Mouse (Mus musculus) CH12.LX (cell line): ENCODE data around the gene Atg101. TPM values are rescaled to one million over a fixed set of nuclear protein-coding genes. Genes with fewer than 3 reads are reported as not detected.

ENCODE experiments used
- DNase-seq: peaks from one replicate; pipeline ENCODE4 v3.0.0-alpha.2; 2013; ENCODE audit errors: extremely low read depth
- H3K27ac ChIP-seq: 2 replicates; pipeline ENCODE4 v1.5.1; 2012; ENCODE audit warnings: low read depth, mild to moderate bottlenecking, control low read depth, moderate library complexity; ENCODE audit not compliant: insufficient read depth
- H3K27me3 ChIP-seq: replicated peaks from 2 replicates; pipeline ENCODE3; 2012; ENCODE audit warnings: inconsistent platforms
- H3K36me3 ChIP-seq, 2 experiments: replicated peaks in 1 of 2; 2 replicates each; pipeline versions ENCODE3 to v1.6.1; 2012; ENCODE audit warnings: inconsistent platforms in 1 of 2, low read length in 1 of 2, mild to moderate bottlenecking in 1 of 2, mixed read lengths in 1 of 2, moderate library complexity in 1 of 2; ENCODE audit not compliant: control insufficient read depth in 1 of 2, insufficient read depth in 1 of 2
- H3K4me1 ChIP-seq, 2 experiments: 2 replicates each; pipeline ENCODE4 v1.6.1; 2012; ENCODE audit warnings: inconsistent platforms in 1 of 2, moderate library complexity in 1 of 2; ENCODE audit not compliant: insufficient read depth in 2 of 2, control insufficient read depth in 1 of 2
- H3K4me2 ChIP-seq: 2 replicates; pipeline ENCODE4 v1.6.1; 2012; ENCODE audit warnings: low read depth, mild to moderate bottlenecking, control low read depth; ENCODE audit not compliant: poor library complexity, insufficient read depth, severe bottlenecking
- H3K4me3 ChIP-seq, 3 experiments: fragments of 150-350 bp in 1 of 3; sonication (generic) in 1 of 3; replicated peaks in 1 of 3; 2 replicates each; pipeline versions ENCODE3 to v1.5.1; 2011 to 2012; ENCODE audit warnings: low read depth in 2 of 3, low read length in 2 of 3, mild to moderate bottlenecking in 2 of 3, moderate library complexity in 2 of 3, control low read depth in 1 of 3, improper control_type of control experiment in 1 of 3, inconsistent platforms in 1 of 3, mixed read lengths in 1 of 3; ENCODE audit not compliant: poor library complexity in 1 of 3
- H3K79me2 ChIP-seq: replicated peaks from 2 replicates; pipeline ENCODE4 v1.6.1; 2012; ENCODE audit warnings: mild to moderate bottlenecking, moderate library complexity; ENCODE audit not compliant: control insufficient read depth, poor library complexity, insufficient read depth, severe bottlenecking; ENCODE audit errors: extremely low read depth
- H3K9ac ChIP-seq: 2 replicates; pipeline ENCODE4 v1.6.1; 2012; ENCODE audit warnings: low read depth, mild to moderate bottlenecking, control low read depth, moderate library complexity; ENCODE audit not compliant: insufficient read depth
- H3K9me3 ChIP-seq: replicated peaks from 2 replicates; pipeline ENCODE3; 2012; ENCODE audit warnings: low read length, inconsistent platforms, mixed read lengths
- BHLHE40 ChIP-seq: IDR thresholded peaks from 2 replicates; pipeline ENCODE4 v1.6.1; 2011; ENCODE audit warnings: mild to moderate bottlenecking, low read depth, low read length, improper control_type of control experiment
- CHD1 ChIP-seq: IDR thresholded peaks from 2 replicates; pipeline ENCODE4 v1.6.1; 2012; ENCODE audit warnings: low read depth, low read length, improper control_type of control experiment, inconsistent platforms
- CHD2 ChIP-seq: IDR thresholded peaks from 2 replicates; pipeline ENCODE4 v1.6.1; 2011; ENCODE audit warnings: low read length, improper control_type of control experiment
- CTCF ChIP-seq, 2 experiments: IDR thresholded peaks in 1 of 2; conservative IDR thresholded peaks in 1 of 2; 2 replicates each; pipeline ENCODE4 v1.5.1; 2011 to 2012; ENCODE audit warnings: low read depth in 2 of 2, low read length in 2 of 2, improper control_type of control experiment in 1 of 2, inconsistent platforms in 1 of 2, mild to moderate bottlenecking in 1 of 2, moderate library complexity in 1 of 2
- E2F4 ChIP-seq: IDR thresholded peaks from 2 replicates; pipeline ENCODE4 v1.6.1; 2011; ENCODE audit warnings: low read depth, low read length, improper control_type of control experiment; ENCODE audit not compliant: insufficient replicate concordance
- ELF1 ChIP-seq: IDR thresholded peaks from 2 replicates; pipeline ENCODE4 v1.6.1; 2014; ENCODE audit warnings: low read depth, mild to moderate bottlenecking, inconsistent platforms, low read length, improper control_type of control experiment
- GABPA ChIP-seq: IDR thresholded peaks from 2 replicates; pipeline ENCODE4 v1.6.1; 2012; ENCODE audit warnings: low read depth, low read length, improper control_type of control experiment, inconsistent platforms; ENCODE audit not compliant: insufficient replicate concordance
- HCFC1 ChIP-seq: IDR thresholded peaks from 2 replicates; pipeline ENCODE4 v1.6.1; 2012; ENCODE audit warnings: low read depth, mild to moderate bottlenecking, inconsistent platforms, low read length, improper control_type of control experiment
- IRF4 ChIP-seq: IDR thresholded peaks from 2 replicates; pipeline ENCODE4 v1.6.1; 2014; ENCODE audit warnings: low read depth, mild to moderate bottlenecking, inconsistent platforms, low read length, improper control_type of control experiment
- JUN ChIP-seq: IDR thresholded peaks from 2 replicates; pipeline ENCODE4 v1.6.1; 2011; ENCODE audit warnings: low read depth, mild to moderate bottlenecking, low read length, improper control_type of control experiment, moderate library complexity; ENCODE audit not compliant: insufficient read depth
- JUND ChIP-seq: conservative IDR thresholded peaks from 2 replicates; pipeline ENCODE4 v1.6.1; 2011; ENCODE audit warnings: low read depth, low read length, improper control_type of control experiment
- KAT2A ChIP-seq: IDR thresholded peaks from 2 replicates; pipeline ENCODE4 v1.6.1; 2012; ENCODE audit warnings: low read length, improper control_type of control experiment, inconsistent platforms; ENCODE audit not compliant: insufficient replicate concordance
- MAZ ChIP-seq: IDR thresholded peaks from 2 replicates; pipeline ENCODE4 v1.6.1; 2012; ENCODE audit warnings: low read depth, mild to moderate bottlenecking, inconsistent platforms, low read length, improper control_type of control experiment, moderate library complexity
- MEF2A ChIP-seq: IDR thresholded peaks from 2 replicates; pipeline ENCODE4 v1.6.1; 2014; ENCODE audit warnings: low read depth, mild to moderate bottlenecking, inconsistent platforms, low read length, improper control_type of control experiment, borderline replicate concordance
- MYC ChIP-seq: IDR thresholded peaks from 2 replicates; pipeline ENCODE4 v1.6.1; 2011; ENCODE audit warnings: low read depth, mild to moderate bottlenecking, improper control_type of control experiment, low read length
- NRF1 ChIP-seq: IDR thresholded peaks from 2 replicates; pipeline ENCODE4 v1.6.1; 2014; ENCODE audit warnings: low read depth, mild to moderate bottlenecking, inconsistent platforms, low read length, improper control_type of control experiment, moderate library complexity
- PAX5 ChIP-seq: IDR thresholded peaks from 2 replicates; pipeline ENCODE4 v1.6.1; 2012; ENCODE audit warnings: low read length, inconsistent platforms, mixed read lengths
- RCOR1 ChIP-seq: conservative IDR thresholded peaks from 2 replicates; pipeline ENCODE4 v1.6.1; 2012; ENCODE audit warnings: low read depth, mild to moderate bottlenecking, inconsistent platforms, low read length, improper control_type of control experiment
- SMC3 ChIP-seq: IDR thresholded peaks from 2 replicates; pipeline ENCODE4 v1.6.1; 2011; ENCODE audit warnings: low read depth, low read length, improper control_type of control experiment
- TCF12 ChIP-seq: IDR thresholded peaks from 2 replicates; pipeline ENCODE4 v1.6.1; 2014; ENCODE audit warnings: low read depth, mild to moderate bottlenecking, inconsistent platforms, low read length, improper control_type of control experiment
- UBTF ChIP-seq: IDR thresholded peaks from 2 replicates; pipeline ENCODE4 v1.6.1; 2012; ENCODE audit warnings: low read depth, mild to moderate bottlenecking, inconsistent platforms, low read length, improper control_type of control experiment, moderate library complexity
- ZC3H11A ChIP-seq: IDR thresholded peaks from 2 replicates; pipeline ENCODE4 v1.6.1; 2012; ENCODE audit warnings: low read depth, mild to moderate bottlenecking, inconsistent platforms, low read length, improper control_type of control experiment
- ZKSCAN1 ChIP-seq: IDR thresholded peaks from 2 replicates; pipeline ENCODE4 v1.6.1; 2012; ENCODE audit warnings: low read depth, inconsistent platforms, low read length, improper control_type of control experiment, borderline replicate concordance
- ZNF384 ChIP-seq: IDR thresholded peaks from 2 replicates; pipeline ENCODE4 v1.6.1; 2012; ENCODE audit warnings: low read depth, low read length, improper control_type of control experiment, inconsistent platforms
- dilution Hi-C: fragments of 300-500 bp; cut with MboI; formaldehyde crosslinking; loops from 2 replicates; pipeline ENCODE4 v1.14.3; 2020; ENCODE audit warnings: low sequenced_read_pairs; ENCODE audit not compliant: extremely low pct_unique_long_range_greater_than_20kb, extremely low pct_ligation_motif_present
- in situ Hi-C: fragments of 300-500 bp; cut with MboI; formaldehyde crosslinking; loops from 3 replicates; pipeline ENCODE4 v1.14.3; 2019; ENCODE audit warnings: low sequenced_read_pairs, low pct_ligation_motif_present, low pct_unique_long_range_greater_than_20kb, mixed read lengths
- polyA plus RNA-seq: library from polyadenylated mRNA; unstranded; fragments of >175 nt; gene quantifications from 2 replicates; pipeline ENCODE4 v1.2.1, GENCODE M21; 2012; ENCODE audit warnings: low read depth; ENCODE audit not compliant: insufficient read length
- total RNA-seq, 2 experiments: library from RNA; depleted of rRNA; stranded (reverse); fragments of 300-350 nt in 1 of 2; fragments of >200 nt in 1 of 2; gene quantifications; 2 replicates each; pipeline ENCODE4 v1.2.3; 2012 to 2014

Atg101 gene
- total and polyA plus RNA-seq, 3 experiments, result 49.1 to 61.3 (median 58.8) TPM

DNA sequence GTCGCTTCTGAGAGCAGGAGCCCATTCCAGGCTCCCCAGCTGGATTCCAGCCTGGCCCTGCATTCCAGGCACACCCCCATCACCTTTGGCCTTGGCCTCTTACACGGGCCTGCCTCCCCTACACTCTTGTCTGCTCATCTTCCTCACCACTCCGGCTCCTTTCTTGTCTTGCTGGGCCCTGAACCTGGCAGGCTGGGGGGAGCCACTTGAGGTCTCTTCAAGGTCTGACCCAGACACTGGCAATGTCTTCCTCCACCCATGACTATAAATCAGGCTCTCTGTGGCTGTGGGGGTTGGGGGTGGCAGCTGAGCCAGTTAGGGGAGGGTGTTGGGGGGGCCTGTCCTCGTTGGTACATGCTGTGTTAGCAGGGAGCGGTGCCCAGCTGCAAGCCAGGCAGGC is 5.5 kb upstream of the Atg101 start:
- H3K27ac ChIP-seq, result no peak overlapping the region
- dilution Hi-C loops, result no loop called here
- H3K9me3 ChIP-seq, result no peaks in the 10 kb centered on the region
- H3K9ac ChIP-seq, result no peak overlapping the region
- H3K4me2 ChIP-seq, result no peak overlapping the region
- H3K4me3 ChIP-seq, result no peak overlapping the region
- no peaks in the 10 kb centered on the region for H3K79me2 ChIP-seq
- peaks cover 0 to 5% of the 10 kb centered on the region in 2 experiments for H3K36me3 ChIP-seq
- no peak for TF ChIP-seq UBTF
- TF ChIP-seq JUN, result no peak
- TF ChIP-seq ZNF384, result no peak
- no peak for TF ChIP-seq MEF2A
- no peak for TF ChIP-seq KAT2A
- TF ChIP-seq BHLHE40, result no peak
- TF ChIP-seq ELF1, result no peak
- no peak for TF ChIP-seq RCOR1
- TF ChIP-seq PAX5, result no peak
- TF ChIP-seq, all 38 proteins: peak for 0
- DNase-seq, result no peak
- H3K4me1 ChIP-seq, result peaks cover 2 to 5% of the 10 kb centered on the region in 2 experiments; a peak in 2 of 4 replicates
- H3K27me3 ChIP-seq, result peaks cover 46% of the 10 kb centered on the region
- in situ Hi-C loops, result loop anchor here (5.0 kb wide), 1 partner anchor 36 kb away; no protein-coding TSS in a partner anchor

DNA sequence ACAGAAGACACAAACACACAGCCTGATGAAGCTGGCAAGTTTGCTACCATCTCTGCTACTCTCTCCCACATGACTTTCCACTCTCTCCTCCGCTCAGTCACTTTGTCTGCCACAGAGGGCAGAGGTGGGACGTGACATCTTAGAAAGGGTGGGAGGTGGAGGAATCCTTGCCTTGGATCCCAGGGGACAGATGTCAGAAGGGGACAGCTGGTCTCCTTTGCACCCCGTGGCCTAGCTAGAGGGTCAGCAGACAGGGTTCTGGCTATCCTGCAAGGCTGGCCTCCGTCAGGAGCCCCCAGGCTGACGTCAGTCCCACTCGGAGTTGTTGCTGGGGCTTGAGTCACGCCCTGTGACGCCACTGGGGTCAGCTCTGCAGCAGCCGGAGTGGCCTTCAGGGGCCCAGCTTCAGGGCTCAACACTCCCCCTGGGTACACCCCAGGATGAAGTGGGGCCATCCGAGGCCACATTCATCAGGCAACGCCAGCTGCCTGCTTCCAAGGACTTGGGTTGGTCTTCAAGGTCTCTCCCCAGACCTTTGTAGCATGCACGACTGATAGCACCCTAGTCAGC is 4.6 kb upstream of the Atg101 start:
- no peak for TF ChIP-seq JUN
- TF ChIP-seq UBTF, result no peak
- TF ChIP-seq CTCF (conservative IDR thresholded peaks at IDR 0.05 in 1 of 2, IDR thresholded peaks at IDR 0.05 in 1 of 2; ENCODE audit: low read depth in 2 of 2, low read length in 2 of 2), result no peak
- no peak for TF ChIP-seq ZKSCAN1
- no peak for TF ChIP-seq MYC
- TF ChIP-seq SMC3, result no peak
- TF ChIP-seq GABPA, result no peak
- no peak for TF ChIP-seq NRF1
- TF ChIP-seq BHLHE40, result no peak
- TF ChIP-seq CHD2, result no peak
- no peak for TF ChIP-seq RCOR1
- no peak for TF ChIP-seq MEF2A
- TF ChIP-seq ZC3H11A, result no peak
- no peak for TF ChIP-seq TCF12
- no peak for TF ChIP-seq HCFC1
- no peak for TF ChIP-seq IRF4
- TF ChIP-seq MAZ, result no peak
- no peak for TF ChIP-seq CHD1
- no peak for TF ChIP-seq E2F4
- TF ChIP-seq JUND, result no peak
- no peak for DNase-seq
- in situ Hi-C loops (loop anchor here (5.0 kb wide), 1 partner anchor 37 kb away; no protein-coding TSS in a partner anchor), dilution Hi-C loops (no loop called here)
- no peak overlapping the region for H3K4me2 ChIP-seq
- peaks cover 2 to 6% of the 10 kb centered on the region in 2 experiments; a peak in 2 of 4 replicates for H3K4me1 ChIP-seq
- no peak overlapping the region for H3K9ac ChIP-seq
- 0 out of 2 replicates have a peak, but pooled peaks cover 1% of the 10 kb centered on the region for H3K79me2 ChIP-seq
- no peaks in the 10 kb centered on the region for H3K9me3 ChIP-seq
- H3K36me3 ChIP-seq, result no peaks in the 10 kb centered on the region
- H3K4me3 ChIP-seq, result no peak overlapping the region
- H3K27ac ChIP-seq, result no peak overlapping the region
- peaks cover 46% of the 10 kb centered on the region for H3K27me3 ChIP-seq
